8 mouse cellular contexts compared by ENCODE assay signal in the genomic region with DNA sequence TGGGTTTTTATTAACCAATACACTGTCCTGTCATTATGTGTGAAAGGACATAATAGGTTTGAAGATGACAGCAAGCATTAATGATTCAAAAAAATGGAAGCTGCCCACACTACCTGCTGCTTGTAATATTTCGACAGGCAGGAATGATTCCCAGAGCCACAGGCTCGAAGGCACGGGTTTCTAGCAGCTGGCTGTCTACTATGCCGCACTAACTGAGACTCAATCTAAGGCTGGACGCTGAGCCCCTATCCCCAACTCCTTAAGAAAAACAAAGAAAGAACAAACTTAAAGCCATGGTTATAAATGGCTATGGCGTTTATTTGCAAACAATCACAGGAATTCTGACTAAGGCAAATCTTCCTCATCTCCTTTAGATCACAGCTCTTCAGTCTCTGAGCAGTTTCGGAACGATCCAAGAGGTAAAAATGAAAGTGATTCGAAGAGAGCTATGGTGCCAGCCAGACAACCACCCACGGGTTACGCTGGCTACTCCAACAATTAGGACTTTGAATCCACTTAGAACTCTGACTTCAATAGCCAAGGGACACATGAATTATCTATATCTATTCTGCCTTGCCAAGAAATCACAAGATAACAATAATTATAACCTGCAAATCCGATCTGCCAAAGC. TPM values are rescaled to one million over a fixed set of nuclear protein-coding genes. Genes with fewer than 3 reads are reported as not detected.
DNase-seq lines count a peak whose midpoint lies in the region; ATAC-seq and TF ChIP-seq lines count a peak whose summit lies in the region.

No protein-coding gene starts in this region.

- peak overlapping the region; percentile 45 for H3K9ac ChIP-seq in intestine, postnatal 0 days (ENCODE audit: low read depth, low read length)
- H3K9ac ChIP-seq in midbrain, embryonic 14.5 days (replicated peaks; ENCODE audit: low read length) = peak overlapping the region; percentile 27

- no peak for TF ChIP-seq POLR2A in lung, adult 2 months (IDR thresholded peaks at IDR 0.05; ENCODE audit: borderline replicate concordance, extremely low read depth, low read depth, low read length)
- TF ChIP-seq POLR2A in embryonic fibroblast, embryonic 13.5 days (IDR thresholded peaks at IDR 0.05; ENCODE audit: low read depth, low read length) = no peak

- H3K4me2 ChIP-seq in intestine, postnatal 0 days (replicated peaks; ENCODE audit: low read depth) = peak overlapping the region; percentile 75
- H3K4me2 ChIP-seq in midbrain, embryonic 14.5 days (ENCODE audit: low read length) = peak overlapping the region; percentile 66

- no peak overlapping the region for H3K27ac ChIP-seq in embryonic fibroblast, embryonic 13.5 days (ENCODE audit: insufficient read depth, low read length)
- peak overlapping the region; percentile 85 for H3K27ac ChIP-seq in intestine, postnatal 0 days (ENCODE audit: low read depth, low read length)
- no peak overlapping the region for H3K27ac ChIP-seq in midbrain, embryonic 14.5 days (replicated peaks; ENCODE audit: low read depth, low read length)

- H3K36me3 ChIP-seq in intestine, postnatal 0 days (ENCODE audit: control insufficient read depth, insufficient read depth) = no peaks in the 10 kb centered on the region
- H3K36me3 ChIP-seq in midbrain, embryonic 14.5 days (ENCODE audit: control insufficient read depth, insufficient read depth, low read length) = no peaks in the 10 kb centered on the region

- no peak for TF ChIP-seq CTCF in lung, adult 2 months (IDR thresholded peaks at IDR 0.05; ENCODE audit: insufficient read depth, low read length)
- no peak for TF ChIP-seq CTCF in embryonic fibroblast, embryonic 13.5 days (IDR thresholded peaks at IDR 0.05; ENCODE audit: borderline replicate concordance, insufficient read depth, low read length)
- no peak for TF ChIP-seq CTCF in intestine, postnatal 0 days (IDR thresholded peaks at IDR 0.05; ENCODE audit: low read depth)

- DNase-seq in lung, adult 2 months = no peak
- DNase-seq in lung, postnatal 10 days = no peak
- peak; percentile 39 for DNase-seq in midbrain, embryonic 14.5 days
- no peak for DNase-seq in gastrocnemius, postnatal 36 days
- no peak for DNase-seq in adipocyte (ENCODE audit: low spot score)
- no peak for DNase-seq in layer of hippocampus, adult 18-20 months (ENCODE audit: low spot score in 2 of 2)

- 2% methylated on average over 12 of the region's 12 CpGs for WGBS in lung, adult 2 months
- WGBS in intestine, postnatal 0 days = 3% methylated on average over 12 of the region's 12 CpGs
- WGBS in midbrain, embryonic 14.5 days = 11% methylated on average over 12 of the region's 12 CpGs

- no peaks in the 10 kb centered on the region for H3K27me3 ChIP-seq in intestine, postnatal 0 days (replicated peaks; ENCODE audit: control insufficient read depth, insufficient read depth, low read length)
- 0 out of 2 replicates have a peak, but pooled peaks cover 4% of the 10 kb centered on the region for H3K27me3 ChIP-seq in midbrain, embryonic 14.5 days (ENCODE audit: control insufficient read depth, insufficient read depth, low read length)

- peaks cover 5% of the 10 kb centered on the region; the same call in 1 of the 2 replicates for H3K4me1 ChIP-seq in lung, adult 2 months (ENCODE audit: control insufficient read depth, insufficient read depth, low read length)
- 0 out of 2 replicates have a peak, but pooled peaks cover 4% of the 10 kb centered on the region for H3K4me1 ChIP-seq in embryonic fibroblast, embryonic 13.5 days (ENCODE audit: control insufficient read depth, insufficient read depth, low read length)
- H3K4me1 ChIP-seq in intestine, postnatal 0 days (replicated peaks; ENCODE audit: control insufficient read depth, insufficient read depth, low read length) = peaks cover 7% of the 10 kb centered on the region; the same call in 1 of the 2 replicates
- peaks cover 15% of the 10 kb centered on the region for H3K4me1 ChIP-seq in midbrain, embryonic 14.5 days (ENCODE audit: control insufficient read depth, insufficient read depth, low read length)

- intact Hi-C loops in gastrocnemius, postnatal 36 days (cut with DNase I) = no loop called here

- no peaks in the 10 kb centered on the region for H3K9me3 ChIP-seq in intestine, postnatal 0 days (ENCODE audit: control insufficient read depth)
- no peaks in the 10 kb centered on the region for H3K9me3 ChIP-seq in midbrain, embryonic 14.5 days (ENCODE audit: control insufficient read depth, low read length)

- ATAC-seq in intestine, postnatal 0 days = peak; percentile 59
- ATAC-seq in midbrain, embryonic 14.5 days (ENCODE audit: low FRiP score, low TSS enrichment) = no peak; the same call in 1 of the 2 replicates

- H3K4me3 ChIP-seq in lung, adult 2 months (replicated peaks; ENCODE audit: extremely low read depth, low read depth, low read length) = peak overlapping the region; percentile 80
- H3K4me3 ChIP-seq in embryonic fibroblast, embryonic 13.5 days (ENCODE audit: insufficient read depth, low read length) = peak overlapping the region; percentile 74
- H3K4me3 ChIP-seq in intestine, postnatal 0 days (ENCODE audit: low read depth, low read length) = peak overlapping the region; percentile 68
- peak overlapping the region; percentile 42 for H3K4me3 ChIP-seq in midbrain, embryonic 14.5 days (replicated peaks; ENCODE audit: low read depth, low read length)

RNA-seq across cellular contexts. Expression of a gene that starts 15.6 kb away (rescaled TPM):
- polyA plus RNA-seq in lung, adult 2 months (2012; rRNA removed) = 1.1 and 2.6 TPM in 2 replicates
- 0.20 and 0.30 TPM in 2 replicates for polyA plus RNA-seq in embryonic fibroblast, embryonic 13.5 days (2011; ENCODE audit: insufficient read length, low read depth, missing spikeins)
- 8.1 and 8.3 TPM in 2 replicates for polyA plus RNA-seq in intestine, postnatal 0 days (2015; fragmentation: Nextera tagmentation; extraction: Ambion mirVana)
- polyA plus RNA-seq in midbrain, embryonic 14.5 days (2014; fragmentation: Nextera tagmentation; extraction: Ambion mirVana) = 13.0 and 13.7 TPM in 2 replicates
- 10 to 100 TPM; 32.1 to 59.9 TPM for total RNA-seq in gastrocnemius, postnatal 36 days (2021)
- total RNA-seq in layer of hippocampus, adult 18-20 months (2021) = 10 to 100 TPM; 42.4 to 46.8 TPM
